Mouse (Mus musculus) testis, adult 2 months (tissue): ENCODE measurements around the gene Vdr. TPM values are rescaled to one million over a fixed set of nuclear protein-coding genes. Genes with fewer than 3 reads are reported as not detected.

Experiments
- H3K27ac ChIP-seq: fragments of 200-500 bp; 2 replicates; pipeline ENCODE4 v1.5.1; 2012; ENCODE audit warnings: low read depth, low read length; ENCODE audit not compliant: control insufficient read depth, insufficient read depth
- H3K27me3 ChIP-seq: fragments of 200-500 bp; 2 replicates; pipeline ENCODE4 v1.6.1; 2012; ENCODE audit warnings: mild to moderate bottlenecking, low read length, moderate library complexity; ENCODE audit not compliant: control insufficient read depth, insufficient read depth
- H3K36me3 ChIP-seq: fragments of 200-500 bp; 2 replicates; pipeline ENCODE4 v1.6.1; 2012; ENCODE audit warnings: mild to moderate bottlenecking, low read length; ENCODE audit not compliant: control insufficient read depth, insufficient read depth
- H3K4me1 ChIP-seq: fragments of 200-500 bp; 2 replicates; pipeline ENCODE4 v1.6.1; 2012; ENCODE audit warnings: low read length; ENCODE audit not compliant: control insufficient read depth, insufficient read depth
- H3K4me3 ChIP-seq: fragments of 200-500 bp; 2 replicates; pipeline ENCODE4 v1.5.1; 2012; ENCODE audit warnings: low read depth, mild to moderate bottlenecking, low read length, moderate library complexity, mixed read lengths; ENCODE audit not compliant: control insufficient read depth
- CTCF ChIP-seq: fragments of 200-500 bp; IDR thresholded peaks from 2 replicates; pipeline ENCODE4 v1.5.1; 2012; ENCODE audit warnings: low read depth, mild to moderate bottlenecking, inconsistent platforms, low read length, moderate library complexity; ENCODE audit not compliant: control insufficient read depth, insufficient read depth, insufficient replicate concordance
- POLR2A ChIP-seq: fragments of 200-500 bp; IDR thresholded peaks from 2 replicates; pipeline ENCODE4 v1.6.1; 2012; ENCODE audit warnings: low read depth, mild to moderate bottlenecking, inconsistent platforms, low read length, moderate library complexity; ENCODE audit not compliant: control insufficient read depth
- polyA plus RNA-seq: library from polyadenylated mRNA; depleted of rRNA; stranded (reverse); fragments of >200 nt; gene quantifications from 2 replicates; pipeline ENCODE4 v1.2.3, GENCODE M21; 2012; rRNA removed

Vdr gene
- 5.4 and 5.7 TPM in 2 replicates for polyA plus RNA-seq

GRCm38 (mm10) chr15:97910530-97910929 is at the start of gene Vdr:
Gene Vdr, minus strand, starts transcription at chr15:97910630.
- no peaks in the 10 kb centered on the region; the same call in 1 of the 2 replicates for H3K27me3 ChIP-seq
- no peak within 1 kb of the TSS for H3K27ac ChIP-seq
- TF ChIP-seq CTCF (no peak), POLR2A (no peak)
- H3K4me1 ChIP-seq, result peaks cover 5% of the 10 kb centered on the region
- no peak within 1 kb of the TSS for H3K4me3 ChIP-seq
- H3K36me3 ChIP-seq, result no peaks in the 10 kb centered on the region

GRCm38 (mm10) chr15:97956416-97956815 is 46.0 kb upstream of the Vdr start:
- Histone ChIP-seq H3K4me1 (peaks cover 11% of the 10 kb centered on the region), H3K4me3 (no peak overlapping the region), H3K36me3 (no peaks in the 10 kb centered on the region), H3K27ac (no peak overlapping the region), H3K27me3 (no peaks in the 10 kb centered on the region)
- TF ChIP-seq CTCF (no peak), POLR2A (no peak)

- no peaks in the 10 kb centered on the region for H3K27me3 ChIP-seq
- H3K27ac ChIP-seq, result no peak overlapping the region
- TF ChIP-seq POLR2A, result no peak
- H3K4me1 ChIP-seq, result peaks cover 11% of the 10 kb centered on the region
- no peak overlapping the region for H3K4me3 ChIP-seq
- H3K36me3 ChIP-seq, result no peaks in the 10 kb centered on the region
Observed at GRCm38 (mm10) chr15:97955742-97956141, 45.3 kb upstream of the Vdr start.

GRCm38 (mm10) chr15:97955286-97955685 is 44.9 kb upstream of the Vdr start:
- Histone ChIP-seq H3K4me3 (no peak overlapping the region), H3K27me3 (no peaks in the 10 kb centered on the region), H3K4me1 (peaks cover 11% of the 10 kb centered on the region), H3K36me3 (no peaks in the 10 kb centered on the region), H3K27ac (no peak overlapping the region)
- no peak for TF ChIP-seq POLR2A
- TF ChIP-seq CTCF, result no peak

- Histone ChIP-seq H3K36me3 (no peaks in the 10 kb centered on the region), H3K27ac (no peak overlapping the region), H3K27me3 (no peaks in the 10 kb centered on the region), H3K4me1 (peaks cover 11% of the 10 kb centered on the region), H3K4me3 (no peak overlapping the region)
- no peak for TF ChIP-seq CTCF
- no peak for TF ChIP-seq POLR2A
Observed at GRCm38 (mm10) chr15:97954671-97955070, 44.2 kb upstream of the Vdr start.

GRCm38 (mm10) chr15:97952889-97953189 is 42.4 kb upstream of the Vdr start:
- Histone ChIP-seq H3K36me3 (no peaks in the 10 kb centered on the region), H3K27ac (no peak overlapping the region), H3K27me3 (no peaks in the 10 kb centered on the region), H3K4me1 (peaks cover 11% of the 10 kb centered on the region), H3K4me3 (no peak overlapping the region)
- no peak for TF ChIP-seq CTCF
- TF ChIP-seq POLR2A, result no peak

GRCm38 (mm10) chr15:97952137-97952888 is 41.9 kb upstream of the Vdr start:
- TF ChIP-seq POLR2A, result no peak
- TF ChIP-seq CTCF, result peak; percentile 99
- H3K27me3 ChIP-seq, result no peaks in the 10 kb centered on the region
- no peaks in the 10 kb centered on the region for H3K36me3 ChIP-seq
- H3K4me1 ChIP-seq, result peaks cover 11% of the 10 kb centered on the region
- peak overlapping the region; percentile 5; the same call in 1 of the 2 replicates for H3K4me3 ChIP-seq
- H3K27ac ChIP-seq, result no peak overlapping the region
